Mouse (Mus musculus) heart, postnatal 4 days (tissue): ENCODE data around the gene Zfp580. TPM values are rescaled to one million over a fixed set of nuclear protein-coding genes. Genes with fewer than 3 reads are reported as not detected.
"Not testable (repeated sequence)": the region's sequence is repeated elsewhere in the genome, so short reads cannot be mapped to it uniquely, and the experiment has no call there.

Source experiments
- DNase-seq: peaks from one replicate; pipeline ENCODE4 v3.0.0; 2021
- total RNA-seq, 2 experiments: library from RNA; stranded (reverse); gene quantifications; 2 replicates each; pipeline ENCODE4 v1.2.3; 2021

Gene Zfp580
- total RNA-seq: 10 to 100 TPM; 12.2 to 13.2 TPM

DNA sequence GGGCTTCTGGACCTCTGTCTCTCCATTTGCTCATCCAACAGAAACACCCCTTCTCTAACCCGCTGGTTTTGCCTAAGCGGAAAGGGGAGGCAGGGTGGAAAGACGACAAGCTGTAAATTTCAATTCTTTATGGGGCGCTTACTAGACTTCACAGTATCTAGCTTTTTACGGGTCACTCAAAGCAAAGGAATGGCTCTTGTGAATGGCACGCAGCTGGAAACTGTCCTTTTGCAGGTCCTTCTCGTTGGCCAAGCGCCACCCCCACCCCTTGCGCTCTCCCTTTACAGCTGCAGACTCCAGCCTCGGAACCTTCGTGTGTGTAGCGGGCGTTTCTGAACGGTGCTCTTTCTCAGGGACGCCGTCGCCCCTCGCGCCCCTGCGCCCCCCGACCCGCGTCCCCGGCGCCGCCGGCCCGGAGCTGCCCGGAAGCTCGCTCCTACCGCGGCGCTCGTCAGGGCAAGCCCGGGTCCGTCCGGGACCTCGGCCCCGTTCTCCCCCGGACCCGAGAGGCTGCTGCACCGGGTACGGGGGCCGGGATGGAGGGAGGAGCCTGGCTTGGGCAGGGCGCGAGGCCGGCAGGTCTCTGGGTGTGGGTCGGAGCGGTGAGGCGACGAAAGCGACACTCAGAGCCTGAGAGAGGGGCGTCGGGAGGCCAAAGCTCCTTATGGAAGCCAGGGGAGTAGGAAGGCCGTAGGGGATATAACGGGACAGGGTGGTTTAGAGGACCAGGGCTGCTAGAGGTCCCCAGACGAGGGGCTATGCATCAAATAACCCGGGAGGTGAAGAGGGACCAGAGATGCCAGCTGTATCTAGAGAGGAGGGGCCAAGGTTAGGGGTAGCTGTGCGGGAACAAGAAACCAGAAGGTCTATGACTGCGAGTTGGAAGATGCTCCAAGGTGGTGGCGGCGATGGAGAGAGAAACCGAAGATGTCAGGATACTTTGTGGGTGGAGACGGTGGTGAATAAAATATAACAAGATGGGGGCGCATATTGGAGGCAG, at the start of gene Zfp580:
Gene Zfp580, plus strand, starts transcription at position 346 of the 1,000 bp plus-strand sequence.
- DNase-seq: peak; percentile 85

GRCm38 (mm10) chr7:5002876-5003275, 48.5 kb upstream of the Zfp580 start:
- DNase-seq: not testable (repeated sequence)

DNA sequence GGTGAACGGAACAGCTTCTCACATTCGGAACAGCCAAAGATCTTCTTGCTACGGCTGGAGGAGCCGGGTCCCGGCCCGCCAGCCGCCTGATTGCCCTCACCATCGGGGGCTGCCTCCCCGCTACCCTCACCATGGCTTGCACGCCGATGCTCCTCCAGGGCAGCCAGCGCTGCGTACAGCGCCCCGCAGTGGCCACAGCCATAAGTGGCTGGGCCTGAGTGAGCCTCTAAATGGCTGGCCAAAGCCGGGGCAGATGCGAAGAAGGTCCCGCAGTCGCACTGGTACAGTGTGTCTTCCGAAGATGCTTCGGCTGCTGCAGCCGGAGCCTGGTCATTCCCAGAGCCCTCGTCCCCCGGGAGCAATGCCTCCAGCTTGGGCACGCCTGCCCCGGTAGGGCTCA, 43.1 kb upstream of the Zfp580 start:
- DNase-seq: no peak

GRCm38 (mm10) chr7:5012681-5013513, 38.4 kb upstream of the Zfp580 start:
- no peak for DNase-seq

DNA sequence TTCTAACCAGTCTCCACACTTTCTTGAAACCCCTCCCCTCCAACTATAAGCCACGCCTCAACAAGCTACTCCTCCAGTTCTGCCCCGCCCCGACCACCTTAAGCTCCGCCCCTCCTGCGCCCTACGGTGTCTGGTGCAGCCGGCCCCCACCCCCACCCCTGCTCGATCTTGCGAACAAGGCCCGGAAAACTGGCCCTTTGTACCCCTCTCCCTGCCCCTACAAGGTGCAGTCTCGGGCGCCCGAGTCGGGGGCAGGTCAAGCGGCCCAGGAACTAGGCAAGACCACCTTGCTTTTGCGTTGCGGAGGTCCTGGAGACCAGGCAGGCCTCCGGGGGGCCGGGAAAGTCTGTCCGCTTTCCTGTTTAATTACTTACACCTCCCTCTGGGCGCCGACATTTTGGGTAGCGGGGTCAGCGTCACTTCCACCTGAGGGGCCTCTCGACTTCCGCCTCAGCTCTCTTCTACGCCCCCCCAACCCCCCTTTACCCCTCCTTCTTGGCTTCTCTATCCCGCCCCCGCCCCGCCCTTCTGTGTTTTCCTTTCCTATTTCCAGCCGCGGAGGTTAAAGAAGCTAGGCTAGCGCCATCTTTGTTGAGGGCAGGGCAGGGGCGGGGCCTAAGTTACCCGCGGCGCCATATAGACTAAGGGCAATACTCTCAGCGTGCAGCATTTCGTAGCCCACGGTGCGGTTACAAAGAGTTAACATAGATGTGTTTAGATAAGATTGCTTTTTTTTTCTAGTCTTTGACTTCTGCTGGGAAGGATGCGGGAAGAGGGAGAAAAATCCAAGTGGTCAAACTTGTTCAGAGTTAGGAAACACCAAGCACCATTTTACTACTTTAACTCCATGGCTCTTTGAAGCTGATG, 36.9 kb upstream of the Zfp580 start, which contains the start of the genes Zfp524 and Fiz1:
Gene Zfp524, plus strand, starts transcription at position 165 of the 867 bp plus-strand sequence.
Gene Fiz1, minus strand, starts transcription at position 447 of the 867 bp plus-strand sequence.
- DNase-seq: peak; percentile 98

DNA sequence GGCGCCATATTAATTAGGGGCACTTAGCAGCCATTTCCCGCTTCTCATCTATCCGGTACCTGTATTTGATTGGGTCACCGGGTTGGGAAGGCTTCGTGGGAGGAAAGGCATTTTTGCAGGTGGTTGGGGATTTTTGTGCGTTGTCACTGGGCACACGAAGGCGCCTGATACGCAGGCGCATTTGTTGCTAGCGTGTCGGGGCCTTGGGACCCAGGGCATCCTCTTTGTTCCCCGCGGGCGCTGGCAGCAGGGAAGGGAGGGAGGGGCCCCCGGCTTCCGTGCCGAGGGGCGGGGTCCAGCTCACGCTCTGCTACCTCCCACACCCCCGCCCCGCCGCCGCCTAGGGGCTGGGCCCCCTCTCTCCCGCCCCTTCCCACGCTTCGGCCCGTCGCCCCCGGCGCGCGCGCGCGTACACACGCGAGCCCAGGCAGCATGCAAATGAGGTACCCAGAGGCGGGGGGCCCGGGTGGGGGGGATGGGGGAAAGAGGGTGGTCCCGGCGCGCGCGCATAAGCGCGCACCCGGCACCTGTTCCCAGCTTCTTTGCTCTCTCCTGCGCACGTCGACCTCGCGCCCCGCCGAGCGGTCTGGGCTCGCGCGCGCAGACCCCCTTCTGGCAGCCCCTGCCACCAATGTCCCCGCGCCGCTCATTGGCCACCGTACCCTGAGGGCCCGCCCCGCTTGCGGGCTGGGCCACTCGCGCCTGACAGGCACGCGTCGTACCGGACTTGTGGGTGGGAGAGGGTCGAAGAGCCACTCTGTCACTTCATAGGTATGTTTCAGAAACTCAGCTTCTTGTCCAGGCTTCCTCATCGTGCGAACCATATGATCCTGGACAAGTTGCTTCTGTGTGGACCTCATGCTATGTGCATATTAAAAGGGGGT, 36.0 kb upstream of the Zfp580 start, which contains the start of gene Gm44973:
Gene Gm44973, plus strand, starts transcription at position 379 of the 884 bp plus-strand sequence.
- peak; percentile 95 for DNase-seq

GRCm38 (mm10) chr7:5016057-5016456, 35.3 kb upstream of the Zfp580 start:
- no peak for DNase-seq

- no peak for DNase-seq
Observed at GRCm38 (mm10) chr7:5016920-5017319, 34.4 kb upstream of the Zfp580 start.

- peak; percentile 49 for DNase-seq
Observed at GRCm38 (mm10) chr7:5017352-5017751, 34.0 kb upstream of the Zfp580 start.

- no peak for DNase-seq
Observed at GRCm38 (mm10) chr7:5017931-5018330, 33.4 kb upstream of the Zfp580 start.

DNA sequence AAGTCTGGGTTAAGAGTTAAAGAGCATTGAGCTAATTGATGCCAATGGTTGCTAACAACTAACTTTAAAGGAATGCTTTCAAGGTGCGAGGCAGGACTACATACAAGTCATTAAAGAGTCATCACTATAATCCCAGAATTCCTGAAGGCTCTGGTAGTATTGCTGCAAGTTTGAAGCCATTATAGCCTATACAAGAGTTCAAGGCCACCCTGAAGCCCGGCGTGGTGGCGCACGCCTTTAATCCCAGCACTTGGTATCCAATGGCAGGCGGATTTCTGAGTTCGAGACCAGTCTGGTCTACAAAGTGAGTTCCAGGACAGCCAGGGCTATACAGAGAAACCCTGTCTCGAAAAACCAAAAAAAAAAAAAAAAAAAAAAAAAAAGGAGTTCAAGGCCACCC, 31.8 kb upstream of the Zfp580 start:
- DNase-seq: not testable (repeated sequence)

GRCm38 (mm10) chr7:5020000-5020681, 31.2 kb upstream of the Zfp580 start, which contains the start of the genes Zfp865 and Ccdc106:
Gene Zfp865, plus strand, starts transcription at chr7:5020376.
Gene Ccdc106, plus strand, starts transcription at chr7:5020553.
- DNase-seq: peak; percentile 99

GRCm38 (mm10) chr7:5020685-5021084, 30.7 kb upstream of the Zfp580 start:
- no peak for DNase-seq

DNA sequence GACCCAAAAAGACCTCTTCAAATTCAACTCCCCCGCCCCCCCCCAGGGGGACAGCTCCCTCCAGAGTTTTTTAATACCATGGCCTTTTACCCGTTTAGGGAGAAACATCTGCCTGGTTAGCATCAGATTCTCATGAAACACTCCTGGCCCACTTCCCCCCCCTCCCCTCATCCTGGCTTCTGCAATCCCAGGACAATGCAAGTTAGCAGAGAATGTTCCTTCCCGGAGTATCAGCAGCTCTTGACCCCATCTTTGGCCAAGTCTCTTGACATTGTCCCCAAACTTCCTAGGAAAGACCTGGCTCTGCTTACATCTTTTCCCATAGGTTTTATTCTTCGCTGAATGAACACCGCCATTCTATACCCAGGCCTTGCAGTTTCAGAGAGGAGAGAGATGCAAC, 30.1 kb upstream of the Zfp580 start:
- no peak for DNase-seq

GRCm38 (mm10) chr7:5029543-5029942, 21.8 kb upstream of the Zfp580 start:
- no peak for DNase-seq

DNA sequence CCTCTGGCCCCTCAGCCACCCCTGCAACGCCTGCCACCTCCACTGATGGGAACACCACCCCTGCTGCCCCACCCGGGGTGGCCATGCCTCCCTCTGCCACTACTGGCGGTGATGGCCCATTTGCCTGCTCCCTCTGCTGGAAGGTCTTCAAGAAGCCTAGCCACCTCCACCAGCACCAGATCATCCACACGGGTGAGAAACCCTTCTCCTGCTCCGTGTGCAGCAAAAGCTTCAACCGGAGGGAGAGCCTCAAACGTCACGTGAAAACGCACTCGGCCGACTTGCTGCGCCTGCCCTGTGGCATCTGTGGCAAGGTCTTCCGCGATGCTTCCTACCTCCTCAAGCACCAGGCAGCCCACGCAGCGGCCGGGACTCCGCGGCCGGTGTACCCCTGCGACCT, 21.4 kb upstream of the Zfp580 start:
- DNase-seq: no peak

DNA sequence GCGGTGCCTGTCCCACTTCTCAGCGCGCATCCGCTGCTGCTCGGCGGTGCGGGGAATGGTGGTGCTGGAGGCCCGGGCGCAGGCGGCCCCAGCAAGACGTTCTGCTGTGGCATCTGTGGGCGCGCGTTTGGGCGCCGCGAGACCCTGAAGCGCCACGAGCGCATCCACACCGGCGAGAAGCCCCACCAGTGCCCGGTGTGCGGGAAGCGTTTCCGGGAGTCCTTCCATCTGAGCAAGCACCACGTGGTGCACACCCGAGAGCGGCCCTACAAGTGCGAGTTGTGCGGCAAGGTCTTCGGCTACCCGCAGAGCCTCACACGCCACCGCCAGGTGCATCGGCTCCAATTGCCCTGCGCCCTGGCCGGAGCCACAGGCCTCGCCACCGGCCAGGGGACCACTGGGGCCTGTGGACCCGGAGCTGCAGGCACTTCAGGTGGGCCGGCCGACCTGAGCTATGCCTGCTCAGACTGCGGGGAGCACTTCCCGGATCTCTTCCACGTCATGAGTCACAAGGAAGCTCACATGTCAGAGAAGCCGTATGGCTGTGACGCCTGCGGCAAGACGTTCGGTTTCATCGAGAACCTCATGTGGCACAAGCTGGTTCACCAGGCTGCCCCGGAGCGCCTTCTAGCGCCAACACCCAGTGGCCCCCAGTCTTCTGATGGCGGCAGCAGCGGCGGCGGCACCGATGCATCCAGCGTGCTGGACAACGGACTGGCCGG, 20.6 kb upstream of the Zfp580 start:
- DNase-seq: peak; percentile 16

- DNase-seq: no peak
Observed at GRCm38 (mm10) chr7:5031496-5031895, 19.8 kb upstream of the Zfp580 start.

DNA sequence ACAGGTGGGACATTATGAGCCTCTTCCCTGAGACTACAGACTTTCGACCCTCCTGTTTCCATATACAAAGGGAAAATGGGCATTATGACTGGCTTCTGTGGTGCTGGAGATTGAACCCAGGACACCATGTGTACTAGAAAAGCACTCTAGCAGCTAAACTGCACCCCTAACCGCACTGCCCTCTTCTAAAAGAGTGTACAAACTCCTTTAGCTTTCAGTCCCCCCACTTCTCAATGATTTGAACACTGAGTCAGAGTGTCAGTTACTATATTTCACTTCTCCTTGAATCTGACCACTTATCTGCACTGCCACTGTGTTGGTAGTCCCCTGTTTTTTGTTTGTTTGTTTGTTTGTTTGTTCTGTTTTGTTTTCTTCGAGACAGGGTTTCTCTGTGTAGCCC, 17.5 kb upstream of the Zfp580 start, which contains the start of gene 4632433K11Rik:
Gene 4632433K11Rik, plus strand, starts transcription at position 301 of the 400 bp plus-strand sequence.
- no peak for DNase-seq
